Mouse (Mus musculus): ENCODE measurements around the gene Ddx54.

GRCm38 (mm10) chr5:120627515-120628300 is 15.2 kb downstream of the Ddx54 start:
- TF ChIP-seq GATA1 (IDR thresholded peaks at IDR 0.05; ENCODE audit: low read length): no peak
- TF ChIP-seq TAL1 (IDR thresholded peaks at IDR 0.05; ENCODE audit: low read length): no peak

All from erythroblast, embryonic 14.5 days (primary cell).